Comparison of ENCODE assay signal across 9 mouse cellular contexts in genomic region chr9:44686638-44687037, GRCm38 (mm10). TPM values are rescaled to one million over a fixed set of nuclear protein-coding genes. Genes with fewer than 3 reads are reported as not detected.
DNase-seq lines count a peak whose midpoint lies in the region; TF ChIP-seq lines count a peak whose summit lies in the region.
"Had no signal": no experiment of that assay in that cellular context is flagged by ENCODE, and none has a peak within 500 bp of the region (broad histone marks: within the 10 kb centered on the region; RNA-seq: fewer than 3 reads in every experiment).

No protein-coding gene starts in this region.

- no peak for TF ChIP-seq POLR2A in heart, adult 2 months (IDR thresholded peaks at IDR 0.05; ENCODE audit: insufficient read depth, low read depth, low read length)

- H3K4me3 ChIP-seq in heart, adult 2 months: no peak overlapping the region

- no peaks in the 10 kb centered on the region for H3K36me3 ChIP-seq in heart, adult 2 months (ENCODE audit: control insufficient read depth, insufficient read depth, low read length)

- no peak overlapping the region for H3K9ac ChIP-seq in heart, adult 2 months (ENCODE audit: low read depth, low read length)

- no peak for TF ChIP-seq CTCF in heart, adult 2 months (IDR thresholded peaks at IDR 0.05)

- H3K4me1 ChIP-seq in heart, adult 2 months (ENCODE audit: control insufficient read depth, insufficient read depth, low read length): peaks cover 16% of the 10 kb centered on the region

- TF ChIP-seq EP300 in heart, adult 2 months (IDR thresholded peaks at IDR 0.05; ENCODE audit: insufficient read depth, low read depth, low read length): no peak

- H3K27me3 ChIP-seq in heart, adult 2 months (ENCODE audit: control insufficient read depth, insufficient read depth, low read length): no peaks in the 10 kb centered on the region

- intact Hi-C loops in heart, adult 2 months (cut with DNase I): loop anchor here (5.0 kb wide), 1 partner anchor 179 kb away; no protein-coding TSS in a partner anchor
- intact Hi-C loops in heart, postnatal 25 days (cut with DNase I): no loop called here

- DNase-seq in heart, adult 2 months: no peak
- DNase-seq in heart, postnatal 25 days (ENCODE audit: low spot score): no peak
- DNase-seq in right cerebral cortex, postnatal 10 days (ENCODE audit: low spot score in 2 of 2): peak; percentile 73 to 84
- no peak for DNase-seq in right cerebral cortex, postnatal 36 days (ENCODE audit: low spot score in 2 of 2)
- DNase-seq in mesoderm, embryonic 11.5 days (ENCODE audit: low read depth, low spot score): peak; percentile 70
- DNase-seq in spleen, postnatal 36 days (ENCODE audit: low spot score in 2 of 2): no peak
- DNase-seq in heart, adult 18-20 months: no peak
- DNase-seq in urinary bladder, postnatal 10 days (ENCODE audit: low spot score): no peak

- H3K79me2 ChIP-seq in heart, adult 2 months (replicated peaks; ENCODE audit: control insufficient read depth, insufficient read depth, low read length): no peaks in the 10 kb centered on the region

- H3K27ac ChIP-seq in heart, adult 2 months: peak overlapping the region; percentile 36

- 71% methylated on average over 5 of the region's 5 CpGs for WGBS in heart, adult 2 months

RNA-seq across cellular contexts. Expression of gene Treh, which starts 13.6 kb away (rescaled TPM):
- total RNA-seq in heart, adult 2 months (2021): not detected
- polyA plus RNA-seq in heart, adult 2 months (2012; rRNA removed): not detected in 2 replicates
- total RNA-seq in heart, postnatal 25 days (2021): not detected
- not detected for total RNA-seq in heart, adult 18-20 months (2021)
- total RNA-seq: gastrocnemius, adult 18-20 months had no signal

RNA-seq across cellular contexts. Expression of gene Phldb1, which starts 48.4 kb away (rescaled TPM):
- total RNA-seq in heart, adult 2 months (2021): 100 to 1,000 TPM; 104 to 108 TPM
- polyA plus RNA-seq in heart, adult 2 months (2012; rRNA removed): 146 and 165 TPM in 2 replicates
- total RNA-seq in heart, postnatal 25 days (2021): 100 to 1,000 TPM; 115 to 121 TPM
- total RNA-seq in heart, adult 18-20 months (2021): 100 to 1,000 TPM; 109 to 125 TPM

Comparison
In these comparisons a context has a peak if more than half of its experiments do, and no peak if none do; other contexts are left out.
1. DNase-seq: peak in right cerebral cortex, postnatal 10 days (2 of 2) and mesoderm, embryonic 11.5 days (single experiment); none in heart, adult 2 months (0 of 2), heart, postnatal 25 days (single experiment), right cerebral cortex, postnatal 36 days (0 of 2), spleen, postnatal 36 days (0 of 2), heart, adult 18-20 months (0 of 2) and urinary bladder, postnatal 10 days (single experiment).